In the genomic region with DNA sequence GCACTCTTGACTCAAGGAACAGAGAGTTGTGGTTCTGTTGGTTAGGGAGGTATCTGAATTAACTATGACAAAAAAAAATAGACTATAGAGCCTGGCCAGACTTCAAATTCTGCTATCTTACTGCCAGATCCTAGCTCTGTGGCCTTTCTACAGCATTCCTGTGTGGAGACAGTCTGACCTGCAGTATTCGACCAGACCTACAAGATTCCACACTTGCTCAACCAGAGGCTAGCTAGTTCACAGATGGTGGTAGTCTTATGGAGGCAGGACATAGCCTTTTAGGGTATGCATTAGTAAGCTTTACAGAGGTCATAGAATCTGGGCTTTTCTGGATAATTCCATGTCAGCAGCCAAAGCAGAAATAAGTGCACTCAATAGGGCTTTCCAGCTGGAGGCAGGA, we compare ENCODE assay signal across 32 mouse cellular contexts. TPM values are rescaled to one million over a fixed set of nuclear protein-coding genes. Genes with fewer than 3 reads are reported as not detected.
DNase-seq lines count a peak whose midpoint lies in the region; ATAC-seq and TF ChIP-seq lines count a peak whose summit lies in the region.
"Had no signal": no experiment of that assay in that cellular context is flagged by ENCODE, and none has a peak within 500 bp of the region (broad histone marks: within the 10 kb centered on the region; RNA-seq: fewer than 3 reads in every experiment).

No protein-coding gene starts in this region.

- no peaks in the 10 kb centered on the region for H3K27me3 ChIP-seq in kidney, embryonic 16.5 days (ENCODE audit: insufficient read depth, low read length)
- H3K27me3 ChIP-seq: embryonic facial prominence, embryonic 12.5 days; forebrain, embryonic 12.5 days; Patski had no signal

- H3K4me1 ChIP-seq in kidney, embryonic 16.5 days (ENCODE audit: insufficient read depth, low read length): no peaks in the 10 kb centered on the region
- H3K4me1 ChIP-seq: embryonic facial prominence, embryonic 10.5 days; embryonic facial prominence, embryonic 12.5 days; forebrain, embryonic 10.5 days; forebrain, embryonic 12.5 days had no signal

- no peak overlapping the region for H3K4me2 ChIP-seq in kidney, embryonic 16.5 days (replicated peaks; ENCODE audit: low read depth, low read length)
- H3K4me2 ChIP-seq: embryonic facial prominence, embryonic 12.5 days; forebrain, embryonic 12.5 days had no signal

- no peak overlapping the region for H3K9ac ChIP-seq in kidney, embryonic 16.5 days (replicated peaks; ENCODE audit: low read length)
- H3K9ac ChIP-seq: embryonic facial prominence, embryonic 12.5 days; forebrain, embryonic 12.5 days had no signal

- TF ChIP-seq CTCF in gastrocnemius, adult 2 months (IDR thresholded peaks at IDR 0.05): no peak

- H3K9me3 ChIP-seq in kidney, embryonic 16.5 days (ENCODE audit: low read length): no peaks in the 10 kb centered on the region
- H3K9me3 ChIP-seq: embryonic facial prominence, embryonic 10.5 days; embryonic facial prominence, embryonic 12.5 days; forebrain, embryonic 10.5 days; forebrain, embryonic 12.5 days had no signal

- peak overlapping the region; percentile 16; the same call in 1 of the 2 replicates for H3K27ac ChIP-seq in gastrocnemius, adult 2 months
- no peak overlapping the region for H3K27ac ChIP-seq in kidney, embryonic 16.5 days (ENCODE audit: low read length)
- H3K27ac ChIP-seq: embryonic facial prominence, embryonic 10.5 days; embryonic facial prominence, embryonic 12.5 days; forebrain, embryonic 10.5 days; forebrain, embryonic 12.5 days had no signal

- WGBS in kidney, embryonic 16.5 days: 85% methylated on average over 1 of the region's 1 CpGs

- DNase-seq in gastrocnemius, adult 2 months: no peak
- DNase-seq in gastrocnemius, postnatal 4 days (ENCODE audit: low spot score in 2 of 2): no peak
- DNase-seq in 3T3-L1 (ENCODE audit: low read depth, low spot score) (peak; percentile 64), adipocyte (ENCODE audit: low spot score) (peak; percentile 56)
- no peak for DNase-seq in left cerebral cortex, adult 11 months (ENCODE audit: low spot score)
- DNase-seq: adrenal gland, adult 2 months; adrenal gland, postnatal 10 days; adrenal gland, postnatal 25 days; cerebellum, adult 11 months; cerebellum, adult 18-20 months; cerebellum, adult 8-10 months; cerebellum, adult 9-11 months; cerebellum, postnatal 14 days; cerebellum, postnatal 36 days had no signal

- ATAC-seq in kidney, embryonic 16.5 days (ENCODE audit: low FRiP score, low TSS enrichment): no peak
- ATAC-seq: activated CD4-positive, CD25-positive, alpha-beta regulatory T cell, adult 4 months; forebrain, embryonic 14.5 days; forebrain, embryonic 16.5 days; Patski had no signal

- H3K36me3 ChIP-seq in kidney, embryonic 16.5 days (ENCODE audit: insufficient read depth, low read length): no peaks in the 10 kb centered on the region
- H3K36me3 ChIP-seq: embryonic facial prominence, embryonic 10.5 days; embryonic facial prominence, embryonic 12.5 days; forebrain, embryonic 10.5 days; forebrain, embryonic 12.5 days had no signal

- intact Hi-C loops in gastrocnemius, adult 2 months (cut with DNase I): no loop called here

- no peak overlapping the region for H3K4me3 ChIP-seq in gastrocnemius, adult 2 months
- no peak overlapping the region for H3K4me3 ChIP-seq in kidney, embryonic 16.5 days (ENCODE audit: low read length)
- H3K4me3 ChIP-seq: embryonic facial prominence, embryonic 10.5 days; embryonic facial prominence, embryonic 12.5 days; erythroblast, embryonic 14.5 days; forebrain, embryonic 10.5 days; forebrain, embryonic 12.5 days had no signal

RNA-seq across cellular contexts. Expression of a gene that starts 4.6 kb away (rescaled TPM):
- not detected for total RNA-seq in gastrocnemius, adult 2 months (2021)
- total RNA-seq in gastrocnemius, postnatal 4 days (2021): not detected
- not detected in 2 replicates for polyA plus RNA-seq in kidney, embryonic 16.5 days (2015; fragmentation: Nextera tagmentation; extraction: Ambion mirVana)
- total RNA-seq: adrenal gland, adult 2 months; adrenal gland, postnatal 10 days; adrenal gland, postnatal 25 days; adrenal gland, postnatal 4 days; ES-E14; MEL had no signal
- polyA plus RNA-seq: activated CD4-positive, CD25-positive, alpha-beta regulatory T cell, adult 4 months; adrenal gland, adult 2 months; brain, embryonic 14.5 days; C2C12; cortical plate, adult 2 months; embryonic facial prominence, embryonic 10.5 days; embryonic facial prominence, embryonic 12.5 days; embryonic facial prominence, embryonic 14.5 days; erythroblast, embryonic 14.5 days; forebrain, embryonic 10.5 days; forebrain, embryonic 12.5 days; forebrain, embryonic 14.5 days; forebrain, embryonic 16.5 days; frontal cortex, adult 2 months; Patski had no signal

RNA-seq across cellular contexts. Expression of a gene that starts 7.7 kb away (rescaled TPM):
- total RNA-seq in gastrocnemius, adult 2 months (2021): 10 to 100 TPM; 10.0 to 18.8 TPM
- 10 to 100 TPM in 1 of 2 experiments, 1 to 10 TPM in 1; 9.2 to 10.2 TPM for total RNA-seq in gastrocnemius, postnatal 4 days (2021)
- polyA plus RNA-seq in kidney, embryonic 16.5 days (2015; fragmentation: Nextera tagmentation; extraction: Ambion mirVana): 16.5 and 25.8 TPM in 2 replicates

RNA-seq across cellular contexts. Expression of a gene that starts 10.5 kb away (rescaled TPM):
- total RNA-seq in gastrocnemius, adult 2 months (2021): 10 to 100 TPM; 28.2 to 28.9 TPM
- total RNA-seq in gastrocnemius, postnatal 4 days (2021): 10 to 100 TPM; 34.4 to 41.6 TPM
- polyA plus RNA-seq in kidney, embryonic 16.5 days (2015; fragmentation: Nextera tagmentation; extraction: Ambion mirVana): 17.2 and 17.5 TPM in 2 replicates

Comparison
In these comparisons a context has a peak if more than half of its experiments do, and no peak if none do; other contexts are left out.
1. DNase-seq: peak in 3T3-L1 (single experiment) and adipocyte (single experiment); none in gastrocnemius, adult 2 months (single experiment), gastrocnemius, postnatal 4 days (0 of 2) and left cerebral cortex, adult 11 months (single experiment).